Mouse (Mus musculus) forebrain, embryonic 13.5 days (tissue): ENCODE measurements around the gene Gtf2ird1. TPM values are rescaled to one million over a fixed set of nuclear protein-coding genes. Genes with fewer than 3 reads are reported as not detected.
"Not testable (repeated sequence)": the region's sequence is repeated elsewhere in the genome, so short reads cannot be mapped to it uniquely, and the experiment has no call there.

Source experiments
- ATAC-seq: fragments of 200-750 bp; cut with Nextera tagmentation; 2 replicates; pipeline ENCODE4 v1.8.0; 2017
- H3K27ac ChIP-seq: fragments of 300-500 bp; sonication (generic); 2 replicates; pipeline ENCODE4 v1.5.1; 2015; ENCODE audit warnings: inconsistent platforms, mild to moderate bottlenecking, moderate library complexity
- H3K27me3 ChIP-seq: fragments of 300-500 bp; sonication (generic); 2 replicates; pipeline ENCODE4 v1.6.1; 2015; ENCODE audit warnings: mild to moderate bottlenecking, inconsistent platforms
- H3K36me3 ChIP-seq: fragments of 300-500 bp; sonication (generic); 2 replicates; pipeline ENCODE4 v1.6.1; 2015; ENCODE audit warnings: mild to moderate bottlenecking, inconsistent platforms; ENCODE audit not compliant: poor library complexity, severe bottlenecking
- H3K4me1 ChIP-seq: fragments of 300-500 bp; sonication (generic); 2 replicates; pipeline ENCODE4 v1.6.1; 2015; ENCODE audit warnings: inconsistent platforms
- H3K4me2 ChIP-seq: fragments of 300-500 bp; sonication (generic); 2 replicates; pipeline ENCODE4 v1.6.1; 2015; ENCODE audit warnings: inconsistent platforms, mild to moderate bottlenecking, moderate library complexity
- H3K4me3 ChIP-seq: fragments of 300-500 bp; sonication (generic); 2 replicates; pipeline ENCODE4 v1.5.1; 2015; ENCODE audit warnings: mild to moderate bottlenecking, inconsistent platforms
- H3K9ac ChIP-seq: fragments of 300-500 bp; sonication (generic); 2 replicates; pipeline ENCODE4 v1.6.1; 2015; ENCODE audit warnings: mild to moderate bottlenecking, inconsistent platforms
- H3K9me3 ChIP-seq: fragments of 300-500 bp; sonication (generic); replicated peaks from 2 replicates; pipeline ENCODE4 v1.6.1; 2016; ENCODE audit warnings: inconsistent platforms
- WGBS: fragments of 180-500 bp; shearing (Covaris S2); methylation state at CpG from one replicate; pipeline ENCODE4 v1.1.7; 2015; 5-methylcytosine and 5-hydroxymethylcytosine counted together
- polyA plus RNA-seq: library from polyadenylated mRNA; unstranded; fragments of >200 nt; fragmentation: Nextera tagmentation; extraction: Ambion mirVana; gene quantifications from 2 replicates; pipeline ENCODE4 v1.2.1, GENCODE M21; 2015

Gene Gtf2ird1
- polyA plus RNA-seq, 1 experiment from 2014 or later, result 72.9 TPM

- Histone ChIP-seq H3K36me3 (no peaks in the 10 kb centered on the region), H3K9me3 (no peaks in the 10 kb centered on the region), H3K27me3 (no peaks in the 10 kb centered on the region), H3K27ac (no peak overlapping the region), H3K4me2 (no peak overlapping the region), H3K4me3 (no peak overlapping the region), H3K9ac (no peak overlapping the region), H3K4me1 (peaks cover 5% of the 10 kb centered on the region)
- WGBS, result 72% methylated on average over 2 of the region's 2 CpGs
- no peak for ATAC-seq
These were observed 109.5 kb downstream of the Gtf2ird1 start for GRCm38 (mm10) chr5:134347066-134347465.

- Histone ChIP-seq H3K4me2 (no peak overlapping the region), H3K27me3 (no peaks in the 10 kb centered on the region), H3K27ac (no peak overlapping the region), H3K9me3 (no peaks in the 10 kb centered on the region), H3K36me3 (no peaks in the 10 kb centered on the region), H3K4me3 (no peak overlapping the region), H3K4me1 (peaks cover 1% of the 10 kb centered on the region; the same call in 1 of the 2 replicates), H3K9ac (no peak overlapping the region)
- no peak for ATAC-seq
- WGBS, result 90% methylated on average over 9 of the region's 9 CpGs
These were observed 111.1 kb downstream of the Gtf2ird1 start for GRCm38 (mm10) chr5:134345449-134345848.

DNA sequence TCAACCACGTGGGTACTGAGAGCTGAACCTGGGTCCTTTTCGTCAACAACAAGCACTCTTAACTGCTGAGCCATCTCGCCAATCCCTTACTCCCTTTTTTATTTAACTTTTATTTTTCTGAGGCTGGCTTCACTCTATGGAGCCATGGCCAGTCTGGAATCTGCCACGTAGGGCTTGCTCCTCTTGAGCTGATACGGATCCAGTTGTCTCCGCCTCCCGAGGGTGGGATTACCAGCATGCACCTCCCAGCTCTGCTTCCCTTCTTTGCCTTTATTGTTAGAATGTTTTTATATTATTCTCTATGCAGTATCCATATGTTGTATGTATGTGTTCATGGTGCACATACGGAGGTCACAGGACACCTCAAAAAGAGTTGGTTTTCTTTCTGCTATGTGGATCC, 112.4 kb downstream of the Gtf2ird1 start:
- ATAC-seq, result no peak
- H3K27ac ChIP-seq, result no peak overlapping the region
- no peaks in the 10 kb centered on the region for H3K36me3 ChIP-seq
- no peaks in the 10 kb centered on the region for H3K9me3 ChIP-seq
- no peaks in the 10 kb centered on the region for H3K27me3 ChIP-seq
- 87% methylated on average over 8 of the region's 8 CpGs for WGBS
- H3K4me1 ChIP-seq, result no peaks in the 10 kb centered on the region
- H3K4me2 ChIP-seq, result no peak overlapping the region
- H3K9ac ChIP-seq, result no peak overlapping the region
- no peak overlapping the region for H3K4me3 ChIP-seq

- not testable (repeated sequence) for H3K36me3 ChIP-seq, ATAC-seq, H3K27ac ChIP-seq, H3K27me3 ChIP-seq, H3K9me3 ChIP-seq, H3K4me1 ChIP-seq, H3K4me2 ChIP-seq, H3K9ac ChIP-seq, H3K4me3 ChIP-seq
- 94% methylated on average over 3 of the region's 4 CpGs for WGBS
These were observed 113.0 kb downstream of the Gtf2ird1 start for GRCm38 (mm10) chr5:134343530-134343929.

DNA sequence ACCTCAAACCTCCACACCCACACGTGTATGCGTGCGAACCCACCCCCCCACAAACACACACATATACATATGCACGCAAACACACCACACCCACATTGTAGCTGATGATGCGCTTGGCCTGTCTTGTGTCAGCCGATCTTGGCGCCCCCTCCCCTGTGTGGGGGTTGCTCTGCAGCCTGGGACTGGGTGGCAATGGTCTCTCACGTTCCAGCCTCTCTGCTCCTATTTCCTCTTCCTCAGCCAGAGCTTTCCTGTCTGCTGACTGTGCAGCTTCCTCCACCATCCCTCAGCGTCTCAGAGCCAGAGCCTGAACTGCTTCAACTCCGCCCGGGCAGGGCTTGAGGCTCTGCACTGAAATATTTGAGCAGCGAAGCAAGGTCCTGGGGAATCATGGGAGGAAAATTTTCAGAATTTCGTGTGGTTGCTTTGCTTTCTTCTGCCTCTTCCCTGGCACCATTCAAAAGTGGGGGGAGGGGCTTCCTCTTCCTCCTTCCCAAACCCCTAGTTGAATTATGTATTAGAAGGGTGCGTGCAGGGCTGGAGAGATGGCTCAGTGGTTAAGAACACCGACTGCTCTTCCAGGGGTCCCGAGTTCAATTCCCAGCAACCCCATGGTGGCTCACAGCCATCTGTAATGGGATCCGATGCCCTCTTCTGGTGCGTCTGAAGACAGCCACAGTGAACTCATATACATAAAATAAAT, 113.9 kb downstream of the Gtf2ird1 start:
- Histone ChIP-seq H3K27ac (no peak overlapping the region), H3K9ac (no peak overlapping the region), H3K36me3 (no peaks in the 10 kb centered on the region), H3K9me3 (no peaks in the 10 kb centered on the region), H3K27me3 (no peaks in the 10 kb centered on the region), H3K4me1 (no peaks in the 10 kb centered on the region), H3K4me2 (no peak overlapping the region), H3K4me3 (no peak overlapping the region)
- ATAC-seq, result no peak
- WGBS, result 84% methylated on average over 18 of the region's 18 CpGs

DNA sequence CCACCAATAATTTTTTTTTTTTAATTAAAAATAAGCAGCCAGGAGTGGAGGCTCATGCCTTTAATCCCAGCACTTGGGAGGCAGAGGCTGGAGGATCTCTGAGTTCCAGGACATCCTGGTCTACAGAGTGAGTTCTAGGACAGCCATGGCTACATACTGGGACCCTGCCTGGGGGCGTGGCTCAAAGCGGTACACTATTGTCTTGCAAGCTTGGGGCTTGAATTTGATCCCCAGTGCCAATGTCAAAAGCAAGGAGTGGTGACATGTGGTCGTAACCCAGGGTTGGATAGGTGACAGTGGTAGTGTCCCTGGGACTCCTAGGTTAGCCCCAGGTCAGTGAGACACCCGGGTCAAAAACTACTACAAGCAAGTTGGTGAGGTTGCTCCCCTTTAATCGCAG, 114.8 kb downstream of the Gtf2ird1 start:
- H3K36me3 ChIP-seq, result no peaks in the 10 kb centered on the region
- no peak overlapping the region for H3K4me3 ChIP-seq
- no peaks in the 10 kb centered on the region for H3K27me3 ChIP-seq
- WGBS, result 90% methylated on average over 5 of the region's 5 CpGs
- H3K4me1 ChIP-seq, result no peaks in the 10 kb centered on the region
- H3K9ac ChIP-seq, result no peak overlapping the region
- H3K4me2 ChIP-seq, result no peak overlapping the region
- no peak overlapping the region for H3K27ac ChIP-seq
- no peak for ATAC-seq
- no peaks in the 10 kb centered on the region for H3K9me3 ChIP-seq

DNA sequence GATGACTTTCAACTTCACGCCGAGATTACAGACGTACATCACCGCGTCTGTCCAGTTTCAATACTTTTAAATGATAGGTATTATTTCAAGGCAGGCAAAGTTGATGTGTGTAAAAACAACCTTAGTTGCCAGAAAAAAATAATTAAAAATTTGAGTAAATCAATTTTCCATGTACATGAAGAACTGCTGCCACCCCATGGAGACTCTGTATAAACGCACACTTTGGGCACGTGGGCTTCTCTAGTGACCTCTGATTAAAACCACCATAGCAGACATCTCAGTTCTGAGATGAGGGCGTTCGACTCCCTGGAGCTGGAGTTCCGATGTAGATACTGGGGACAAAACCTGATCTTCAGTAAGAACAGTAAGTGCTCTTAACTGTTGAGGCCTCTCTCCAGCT, 115.2 kb downstream of the Gtf2ird1 start:
- no peaks in the 10 kb centered on the region for H3K36me3 ChIP-seq
- ATAC-seq, result no peak
- H3K4me3 ChIP-seq, result no peak overlapping the region
- H3K9me3 ChIP-seq, result no peaks in the 10 kb centered on the region
- 71% methylated on average over 10 of the region's 10 CpGs for whole genome bisulfite sequencing
- no peak overlapping the region for H3K9ac ChIP-seq
- H3K27me3 ChIP-seq, result no peaks in the 10 kb centered on the region
- H3K4me2 ChIP-seq, result no peak overlapping the region
- H3K4me1 ChIP-seq, result no peaks in the 10 kb centered on the region
- H3K27ac ChIP-seq, result no peak overlapping the region

- H3K36me3 ChIP-seq, result no peaks in the 10 kb centered on the region
These were observed 116.4 kb downstream of the Gtf2ird1 start for GRCm38 (mm10) chr5:134340101-134340522.

DNA sequence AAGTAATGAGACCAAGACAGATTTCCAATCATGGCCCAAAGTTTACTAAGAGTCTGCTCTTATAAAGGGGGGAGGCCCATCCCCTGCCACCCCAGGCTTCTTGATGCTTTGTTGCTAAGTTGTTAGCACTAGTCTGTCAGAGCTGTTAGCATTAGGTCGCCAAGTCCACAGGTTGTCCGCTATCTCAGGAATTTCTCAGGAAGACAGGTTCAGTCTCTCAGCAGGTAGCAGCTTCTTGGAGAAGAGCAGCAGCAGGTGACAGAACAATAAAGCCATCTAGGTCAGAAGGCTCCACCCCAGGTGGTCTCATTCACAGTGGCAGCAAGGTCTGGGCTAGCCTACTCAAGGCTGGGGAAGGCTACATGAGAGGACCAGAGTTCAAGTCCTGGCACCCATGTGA, 119.5 kb downstream of the Gtf2ird1 start:
- 81% methylated on average over 2 of the region's 2 CpGs for WGBS
- H3K9ac ChIP-seq, H3K27me3 ChIP-seq, H3K4me1 ChIP-seq, H3K36me3 ChIP-seq, H3K4me2 ChIP-seq, H3K4me3 ChIP-seq, ATAC-seq, H3K27ac ChIP-seq, H3K9me3 ChIP-seq: not testable (repeated sequence)

More at GRCm38 (mm10) chr5:134340101-134340522, 116.4 kb downstream of the Gtf2ird1 start:
- WGBS, result 22% methylated on average over 6 of the region's 6 CpGs
- no peaks in the 10 kb centered on the region for H3K27me3 ChIP-seq
- no peak overlapping the region for H3K4me3 ChIP-seq
- no peaks in the 10 kb centered on the region for H3K4me1 ChIP-seq
- no peak overlapping the region for H3K27ac ChIP-seq
- H3K9ac ChIP-seq, result no peak overlapping the region
- ATAC-seq, result no peak
- H3K9me3 ChIP-seq, result no peaks in the 10 kb centered on the region
- H3K4me2 ChIP-seq, result no peak overlapping the region

DNA sequence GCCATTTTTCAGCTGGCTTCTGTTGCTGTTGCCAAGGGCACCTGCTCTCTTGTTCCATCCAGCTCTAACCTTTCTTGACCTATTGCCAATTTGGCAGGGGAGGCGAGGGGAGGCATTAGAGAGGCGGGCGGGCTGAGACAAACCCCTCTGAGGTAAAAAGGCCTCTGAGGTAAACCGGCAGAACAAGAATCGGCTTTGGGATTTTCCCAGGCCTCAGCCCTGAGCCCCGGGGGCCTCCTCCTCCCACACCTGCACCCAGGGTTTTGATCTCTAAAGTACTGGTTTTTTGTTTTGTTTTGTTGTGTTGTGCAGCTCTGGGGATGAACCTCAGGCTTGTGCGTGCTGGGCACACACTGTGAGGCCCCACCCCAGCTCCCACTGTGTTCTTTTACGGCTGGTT, 123.8 kb downstream of the Gtf2ird1 start:
- Histone ChIP-seq H3K27ac (no peak overlapping the region), H3K4me3 (no peak overlapping the region), H3K9ac (no peak overlapping the region), H3K36me3 (no peaks in the 10 kb centered on the region), H3K27me3 (no peaks in the 10 kb centered on the region), H3K4me2 (no peak overlapping the region), H3K4me1 (peaks cover 7% of the 10 kb centered on the region; the same call in 1 of the 2 replicates), H3K9me3 (no peaks in the 10 kb centered on the region)
- 18% methylated on average over 8 of the region's 8 CpGs for WGBS
- no peak for ATAC-seq

DNA sequence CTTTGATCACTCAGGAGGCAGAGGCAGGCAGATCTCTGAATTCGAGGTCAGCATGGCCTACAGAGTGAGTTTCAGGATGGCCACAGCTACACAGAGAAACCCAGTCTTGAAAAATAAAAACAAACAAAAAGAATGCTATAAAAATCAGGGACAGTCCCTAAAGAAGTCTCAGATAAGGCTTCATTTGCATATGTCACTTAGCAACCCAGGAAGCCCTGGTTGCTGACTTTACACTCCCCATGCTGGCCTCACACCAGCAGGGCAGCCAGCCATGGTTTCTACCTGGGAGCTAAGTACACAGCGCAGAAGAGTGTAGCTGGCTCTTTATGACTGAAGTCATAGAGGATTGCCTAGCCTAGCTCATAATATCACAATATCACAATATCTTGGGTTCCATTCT, 126.4 kb downstream of the Gtf2ird1 start:
- H3K9me3 ChIP-seq, result no peaks in the 10 kb centered on the region
- no peak overlapping the region for H3K4me3 ChIP-seq
- H3K9ac ChIP-seq, result no peak overlapping the region
- H3K4me2 ChIP-seq, result no peak overlapping the region
- peaks cover 7% of the 10 kb centered on the region; the same call in 1 of the 2 replicates for H3K4me1 ChIP-seq
- no peaks in the 10 kb centered on the region for H3K27me3 ChIP-seq
- ATAC-seq, result no peak
- no peaks in the 10 kb centered on the region for H3K36me3 ChIP-seq
- H3K27ac ChIP-seq, result no peak overlapping the region
- 93% methylated on average over 2 of the region's 2 CpGs for WGBS

DNA sequence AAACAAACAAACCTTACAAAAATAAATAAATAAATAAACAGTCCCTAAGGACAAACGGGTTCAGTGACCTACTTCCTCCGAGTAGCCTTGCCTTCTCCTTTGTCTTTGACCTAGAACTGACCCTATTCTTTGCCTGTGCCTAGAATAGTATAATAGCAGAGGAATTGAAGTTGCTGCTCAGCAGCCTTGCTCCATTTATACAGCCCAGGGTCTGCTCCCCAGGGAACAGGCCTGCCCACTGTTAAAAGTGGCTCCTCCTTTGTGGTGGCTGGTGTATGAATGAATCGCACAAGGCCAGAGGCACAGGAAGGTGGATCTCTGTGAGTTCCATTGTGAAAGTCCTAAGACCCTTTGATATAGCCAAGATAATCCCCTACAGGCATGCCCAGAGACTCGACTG, 127.2 kb downstream of the Gtf2ird1 start:
- Histone ChIP-seq H3K4me3 (no peak overlapping the region), H3K36me3 (no peaks in the 10 kb centered on the region), H3K27me3 (no peaks in the 10 kb centered on the region), H3K4me1 (peaks cover 7% of the 10 kb centered on the region; the same call in 1 of the 2 replicates), H3K9ac (no peak overlapping the region), H3K4me2 (no peak overlapping the region), H3K27ac (no peak overlapping the region), H3K9me3 (no peaks in the 10 kb centered on the region)
- ATAC-seq, result no peak
- WGBS, result 14% methylated on average over 4 of the region's 4 CpGs

DNA sequence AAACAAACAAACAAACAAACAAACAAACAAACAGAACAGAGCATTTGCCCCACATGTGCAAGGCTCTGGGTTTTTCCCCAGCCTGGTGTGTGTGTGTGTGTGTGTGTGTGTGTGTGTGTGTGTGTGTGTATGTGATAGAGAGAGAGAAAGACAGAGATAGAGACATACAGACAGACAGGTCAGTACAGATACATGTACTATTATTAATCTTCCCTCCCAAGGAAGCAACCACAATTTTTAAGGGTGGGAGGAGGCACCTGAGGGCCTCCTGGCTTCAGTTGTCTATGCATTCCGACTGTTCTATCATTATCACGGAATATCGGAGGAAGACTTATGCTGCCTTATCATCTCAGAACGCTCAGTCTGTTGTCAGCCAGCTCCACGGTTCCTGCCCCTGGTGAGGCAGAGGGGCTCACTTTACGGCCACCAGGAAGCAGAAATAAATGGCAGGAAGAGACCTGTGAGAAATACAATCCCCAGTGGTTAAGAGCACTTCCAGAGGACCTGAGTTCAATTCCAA, 128.0 kb downstream of the Gtf2ird1 start:
- no peak overlapping the region for H3K4me2 ChIP-seq
- H3K9ac ChIP-seq, result no peak overlapping the region
- no peak overlapping the region for H3K27ac ChIP-seq
- ATAC-seq, result no peak
- H3K9me3 ChIP-seq, result no peaks in the 10 kb centered on the region
- H3K4me1 ChIP-seq, result peaks cover 7% of the 10 kb centered on the region; the same call in 1 of the 2 replicates
- 92% methylated on average over 6 of the region's 6 CpGs for WGBS
- H3K36me3 ChIP-seq, result no peaks in the 10 kb centered on the region
- H3K4me3 ChIP-seq, result no peak overlapping the region
- no peaks in the 10 kb centered on the region for H3K27me3 ChIP-seq
